Mouse (Mus musculus) layer of hippocampus, postnatal 10 days (tissue): Measurements from ENCODE around the gene Mocs3. TPM values are rescaled to one million over a fixed set of nuclear protein-coding genes. Genes with fewer than 3 reads are reported as not detected.

ENCODE experiments used
- total RNA-seq, 2 experiments: library from RNA; stranded (reverse); gene quantifications; 2 replicates each; pipeline ENCODE4 v1.2.3; 2021

The Mocs3 gene
- total RNA-seq, 2 experiments from 2014 or later, result 16.1 to 17.4 TPM

Other genes starting within 250 kb of the Mocs3 start
- gene Ripor3, start 220.0 kb upstream of the Mocs3 start, total RNA-seq, result under 1 TPM; 0.43 to 0.62 TPM
- 1 to 10 TPM; 3.5 to 3.7 TPM for gene Pard6b, start 149.6 kb upstream of the Mocs3 start, total RNA-seq
- 100 to 1,000 TPM; 113 to 115 TPM for gene Adnp, start 23.5 kb upstream of the Mocs3 start, total RNA-seq
- gene Gm20716, start 258 bp upstream of the Mocs3 start, total RNA-seq, result 10 to 100 TPM; 28.0 to 28.3 TPM
- gene Dpm1, start within 50 bp of the Mocs3 start, total RNA-seq, result 10 to 100 TPM; 46.0 to 57.8 TPM
- 10 to 100 TPM; 45.5 to 46.8 TPM for gene Kcng1, start 51.1 kb downstream of the Mocs3 start, total RNA-seq